Mouse (Mus musculus) erythroblast, embryonic 14.5 days (primary cell): ENCODE results near the gene Map4.

ENCODE experiments used
- GATA1 ChIP-seq: IDR thresholded peaks from 2 replicates; pipeline ENCODE4 v1.6.1; 2012; ENCODE audit warnings: low read length, inconsistent platforms, mixed read lengths
- TAL1 ChIP-seq: IDR thresholded peaks from 3 replicates; pipeline ENCODE4 v1.6.1; 2012; ENCODE audit warnings: low read length, inconsistent platforms, mixed read lengths

- TF ChIP-seq TAL1 (no peak), GATA1 (no peak)
These were observed 140.6 kb downstream of the Map4 start for GRCm38 (mm10) chr9:110071843-110072242.
